Mouse (Mus musculus) liver, embryonic 18 days (tissue): ENCODE measurements around the gene 0610030E20Rik. TPM values are rescaled to one million over a fixed set of nuclear protein-coding genes. Genes with fewer than 3 reads are reported as not detected.

Experiments used
- polyA plus RNA-seq: library from polyadenylated mRNA; depleted of rRNA; stranded (reverse); fragments of >200 nt; gene quantifications from 2 replicates; pipeline ENCODE4 v1.2.3, GENCODE M21; 2012; rRNA removed

0610030E20Rik gene
- polyA plus RNA-seq: 10.1 and 12.6 TPM in 2 replicates

DNA sequence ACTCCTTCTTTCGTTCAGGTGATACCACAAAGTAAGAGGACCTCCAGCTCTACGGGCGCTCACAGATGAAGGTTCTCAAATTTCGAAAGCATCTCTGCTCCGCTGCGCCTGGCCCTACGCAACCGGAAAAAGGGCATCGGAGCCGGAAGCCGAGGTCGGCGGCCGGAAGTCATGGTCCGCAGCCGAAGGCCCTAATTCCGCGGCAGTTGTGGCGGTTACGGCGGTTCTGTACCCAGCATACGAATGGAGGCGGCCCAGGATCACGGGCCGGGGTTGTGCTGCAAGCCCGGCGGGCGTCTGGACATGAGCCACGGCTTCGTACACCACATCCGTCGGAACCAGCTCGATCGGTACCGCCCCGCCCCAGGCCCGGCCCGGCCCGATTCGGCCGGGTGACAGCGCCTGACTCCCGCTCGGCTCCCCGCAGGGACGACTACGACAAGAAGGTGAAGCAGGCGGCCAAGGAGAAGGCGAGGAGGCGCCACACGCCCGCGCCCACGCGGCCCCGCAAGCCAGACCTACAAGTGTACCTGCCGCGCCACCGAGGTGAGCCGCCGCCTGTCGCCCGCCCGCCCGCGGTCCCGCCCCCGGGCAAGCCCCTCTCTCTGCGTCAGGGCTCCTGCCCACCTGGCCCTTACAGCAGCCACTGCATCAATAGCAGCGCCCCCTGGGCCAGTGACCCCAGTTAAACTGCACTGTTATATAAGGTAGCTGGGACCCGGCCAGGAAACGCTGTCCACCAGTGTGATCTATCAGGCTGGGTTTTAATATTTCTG, at the start of gene 0610030E20Rik:
Gene 0610030E20Rik, plus strand, starts transcription at position 152 of the 776 bp plus-strand sequence.

DNA sequence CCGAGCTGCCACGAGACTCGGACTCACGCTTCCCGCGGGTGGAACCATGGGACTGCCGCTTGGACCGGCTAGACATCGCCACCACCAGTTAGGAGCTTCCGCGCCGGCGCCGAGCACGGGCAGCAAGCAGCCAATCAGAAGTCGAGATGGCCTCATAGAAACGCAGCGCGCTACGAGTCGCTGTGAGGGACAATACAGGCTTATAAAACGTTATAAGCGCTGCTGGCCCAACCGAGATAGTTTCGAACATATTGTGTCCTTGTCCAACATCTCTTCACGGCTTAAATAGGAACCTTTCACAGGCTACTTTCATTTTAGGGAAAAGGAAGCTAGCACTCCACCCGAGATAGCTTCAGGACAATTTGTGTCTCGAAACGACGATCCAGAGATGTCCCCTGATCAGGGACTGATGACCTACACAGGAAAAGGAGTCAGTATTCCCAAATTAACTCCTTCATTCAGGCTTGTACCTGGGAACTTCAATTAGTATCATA, 2.0 kb upstream of the 0610030E20Rik start, which contains the start of gene Usp39:
Gene Usp39, minus strand, starts transcription at position 111 of the 494 bp plus-strand sequence.

DNA sequence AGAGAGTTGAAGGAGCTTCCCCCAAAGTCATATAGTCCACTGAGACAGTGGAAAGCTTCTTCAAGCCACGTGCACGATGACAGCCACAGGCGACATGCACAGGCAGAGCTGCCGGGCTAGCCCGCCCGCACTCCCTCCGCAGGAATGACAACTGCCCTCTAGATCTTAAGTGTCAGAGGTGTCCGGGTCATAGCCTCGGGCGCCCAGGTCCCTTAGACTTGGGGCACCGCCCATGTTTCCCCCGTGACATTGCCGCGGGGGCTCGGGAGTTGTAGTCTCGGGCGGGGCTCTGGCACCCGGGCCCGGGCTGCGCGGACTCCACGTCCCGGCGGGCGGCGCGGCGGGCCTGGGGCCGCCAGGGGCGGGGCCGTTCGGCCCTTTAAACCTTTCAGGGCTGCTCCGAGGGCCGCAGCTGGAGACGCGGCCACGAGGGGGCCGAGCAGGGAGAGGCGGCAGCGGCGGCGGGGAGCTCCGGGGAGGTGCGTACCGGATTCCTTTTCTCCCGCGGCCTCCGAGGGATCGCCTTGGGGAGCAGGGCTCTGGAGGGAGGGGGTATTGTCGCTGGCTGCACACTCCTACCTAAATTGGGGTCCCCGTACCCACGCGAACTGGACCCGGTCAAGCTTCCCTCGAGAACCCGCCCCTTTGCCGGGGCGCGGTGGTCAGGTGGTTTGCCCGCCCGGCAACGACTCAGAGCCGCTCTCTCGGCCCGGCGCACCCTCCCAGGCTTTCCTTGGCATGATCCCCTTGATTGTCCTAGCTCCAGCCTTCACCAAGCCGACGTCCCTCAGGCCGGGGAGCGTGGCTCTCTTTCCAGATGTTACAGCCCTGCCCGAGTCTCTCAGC, 8.2 kb downstream of the 0610030E20Rik start, which contains the start of gene Tmem150a:
Gene Tmem150a, plus strand, starts transcription at position 382 of the 846 bp plus-strand sequence.

DNA sequence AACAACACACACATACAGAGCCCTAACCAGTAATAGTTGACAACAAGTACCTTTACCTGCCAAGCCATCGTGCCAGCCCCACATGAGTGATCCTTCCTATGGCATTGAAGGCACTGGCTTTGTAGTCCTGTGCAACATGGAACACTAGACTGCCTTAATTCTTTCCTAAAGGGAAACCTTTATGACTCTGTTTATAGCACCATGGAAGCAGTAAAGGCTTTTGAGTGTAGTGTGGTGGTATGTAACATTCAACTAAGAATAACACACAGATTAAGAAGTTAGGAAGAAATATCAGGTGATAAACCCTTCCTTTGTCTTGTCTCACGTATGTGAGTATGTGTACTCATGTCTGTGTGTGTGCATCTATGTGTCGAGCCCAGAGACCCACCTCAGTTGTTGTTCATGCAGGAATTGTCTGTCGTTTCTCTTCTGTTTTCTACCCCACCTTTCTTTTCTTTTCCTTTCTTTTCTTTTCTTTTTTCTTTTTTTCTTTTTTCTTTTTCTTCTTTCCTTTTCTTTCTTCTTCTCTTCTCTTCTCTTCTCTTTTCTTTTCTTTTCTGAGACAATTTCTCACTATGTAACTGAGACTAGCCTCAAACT, 19.8 kb downstream of the 0610030E20Rik start, which contains the start of gene Rnf181:
Gene Rnf181, minus strand, starts transcription at position 113 of the 600 bp plus-strand sequence.

DNA sequence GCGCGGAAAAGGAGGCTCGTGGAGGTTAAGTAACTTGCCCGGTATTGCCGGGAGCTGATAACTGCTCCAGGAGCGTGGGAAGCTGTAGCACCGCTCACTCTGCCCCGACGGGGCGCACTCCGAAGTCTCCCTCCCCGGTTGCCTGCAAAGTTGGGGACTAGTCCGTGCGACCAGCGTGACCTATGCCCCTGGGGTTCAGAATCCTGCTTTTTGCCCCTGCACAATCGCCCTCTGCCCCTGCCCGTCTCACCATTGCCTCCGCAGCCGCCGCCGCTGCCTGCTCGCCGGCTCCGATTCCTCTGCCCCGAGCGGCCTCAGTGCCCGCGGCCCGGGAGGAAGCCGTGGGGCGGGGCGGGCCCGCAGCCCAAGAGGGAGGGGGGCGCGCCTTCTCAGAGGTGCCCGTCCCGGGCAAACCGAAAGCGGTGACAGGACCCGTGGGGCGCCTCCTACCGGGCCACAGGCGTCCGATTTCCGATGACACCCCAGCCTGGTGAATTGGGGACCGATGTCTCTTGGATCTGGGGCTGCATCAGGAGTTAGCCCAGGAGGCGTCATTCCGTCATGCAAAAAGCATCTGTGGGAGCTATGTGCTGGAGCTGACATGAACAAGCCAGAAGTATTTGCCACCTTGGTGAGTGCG, 33.1 kb downstream of the 0610030E20Rik start, which contains the start of gene Vamp5:
Gene Vamp5, minus strand, starts transcription at position 338 of the 640 bp plus-strand sequence.

DNA sequence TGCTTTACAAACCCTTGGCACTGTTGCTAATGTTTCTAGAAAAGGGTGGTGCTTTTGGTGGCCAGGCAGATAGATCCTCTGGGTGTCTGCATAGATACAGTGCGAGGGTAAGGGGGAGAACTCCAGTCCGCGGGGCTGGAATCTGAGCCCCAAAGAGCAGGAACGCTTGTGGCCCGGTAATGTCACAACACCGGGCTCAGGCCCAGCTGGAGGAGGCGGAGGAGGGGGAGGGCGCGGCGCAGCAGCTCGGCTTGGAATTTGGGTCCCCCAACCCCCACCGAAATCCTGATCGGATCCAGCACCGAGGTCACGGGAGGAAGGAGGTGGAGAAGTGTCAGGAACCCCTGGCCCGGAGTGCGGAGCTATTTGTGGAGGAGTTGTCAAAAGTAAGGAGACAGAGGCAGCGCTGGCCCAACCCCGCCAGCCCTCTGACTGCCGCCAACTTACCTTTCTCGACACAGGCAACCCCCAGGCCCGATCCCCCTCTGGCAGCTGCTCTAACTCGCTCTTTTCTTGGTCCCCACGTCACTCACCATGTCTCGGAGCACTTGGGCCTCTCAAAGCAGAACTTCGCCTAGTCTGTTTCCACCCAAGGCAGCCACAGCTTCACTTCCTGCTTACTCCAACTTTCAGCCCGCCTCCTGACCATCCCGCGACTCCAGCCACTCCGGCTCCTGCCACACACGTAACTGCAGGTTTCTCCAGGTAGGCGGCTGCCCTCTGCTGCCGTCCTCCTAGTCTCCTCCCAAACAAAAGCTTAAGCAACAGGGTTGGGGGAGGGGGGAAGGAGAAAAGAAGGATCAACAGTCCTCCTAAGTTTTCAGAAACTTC, 43.0 kb downstream of the 0610030E20Rik start, which contains the start of gene Vamp8:
Gene Vamp8, minus strand, starts transcription at position 763 of the 831 bp plus-strand sequence.

Other genes with a start within 250 kb of the 0610030E20Rik start
- gene St3gal5, start 249.7 kb upstream of the 0610030E20Rik start, polyA plus RNA-seq: 230 and 246 TPM in 2 replicates
- 0.82 and 0.95 TPM in 2 replicates for gene Atoh8, start 111.7 kb upstream of the 0610030E20Rik start, polyA plus RNA-seq
- gene Sftpb, start 42.7 kb upstream of the 0610030E20Rik start, polyA plus RNA-seq: 0.05 and 0.15 TPM in 2 replicates
- gene Usp39, start 2.1 kb upstream of the 0610030E20Rik start, polyA plus RNA-seq: 19.8 and 20.1 TPM in 2 replicates
- 110 and 118 TPM in 2 replicates for gene Tmem150a, start 8.1 kb downstream of the 0610030E20Rik start, polyA plus RNA-seq
- gene Rnf181, start 19.6 kb downstream of the 0610030E20Rik start, polyA plus RNA-seq: 42.4 and 42.6 TPM in 2 replicates
- gene Vamp5, start 33.2 kb downstream of the 0610030E20Rik start, polyA plus RNA-seq: 42.2 and 50.9 TPM in 2 replicates
- gene Vamp8, start 43.4 kb downstream of the 0610030E20Rik start, polyA plus RNA-seq: 162 and 166 TPM in 2 replicates
- 21.8 and 25.1 TPM in 2 replicates for gene Ggcx, start 67.0 kb downstream of the 0610030E20Rik start, polyA plus RNA-seq
- gene Mat2a, start 92.2 kb downstream of the 0610030E20Rik start, polyA plus RNA-seq: 70.1 and 74.0 TPM in 2 replicates
- 0.02 and 0.04 TPM in 2 replicates for gene Sh2d6, start 174.4 kb downstream of the 0610030E20Rik start, polyA plus RNA-seq
- 15.2 and 16.7 TPM in 2 replicates for gene Capg, start 197.1 kb downstream of the 0610030E20Rik start, polyA plus RNA-seq